ENCODE assay signal across 22 mouse cellular contexts in the genomic region with DNA sequence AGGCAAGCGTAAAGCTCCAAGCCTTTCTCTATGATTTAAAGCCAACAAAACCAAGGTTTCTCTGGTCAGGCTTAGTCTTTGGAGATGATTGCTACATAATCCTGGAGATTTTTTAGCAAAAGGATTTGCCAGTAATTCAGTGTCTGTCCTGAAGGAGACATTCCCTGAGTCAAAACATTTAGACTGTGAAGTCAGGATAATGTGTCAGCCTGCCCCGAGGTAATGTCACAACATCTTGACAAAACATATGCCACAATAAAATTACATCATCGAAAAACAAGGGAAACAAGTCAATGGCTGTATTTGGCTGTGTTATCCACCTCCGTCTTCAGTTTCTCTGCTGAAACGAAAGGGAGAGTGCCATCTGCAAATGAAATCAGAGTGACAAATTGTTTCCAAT.
DNase-seq lines count a peak whose midpoint lies in the region; ATAC-seq and TF ChIP-seq lines count a peak whose summit lies in the region.
"Had no signal": no experiment of that assay in that cellular context is flagged by ENCODE, and none has a peak within 500 bp of the region (broad histone marks: within the 10 kb centered on the region; RNA-seq: fewer than 3 reads in every experiment).

No protein-coding gene starts in this region.

- peak; percentile 42; the same call in 1 of the 2 replicates for ATAC-seq in forebrain, embryonic 14.5 days
- ATAC-seq in forebrain, embryonic 13.5 days, result no peak; the same call in 1 of the 2 replicates
- 0 out of 2 replicates have a peak, but pooled peaks have one; percentile 27 for ATAC-seq in forebrain, postnatal 0 days
- no peak for ATAC-seq in forebrain, embryonic 12.5 days (ENCODE audit: low FRiP score)
- ATAC-seq: activated CD4-positive, CD25-positive, alpha-beta regulatory T cell, adult 4 months had no signal

- no peak for TF ChIP-seq EP300 in heart, adult 2 months (IDR thresholded peaks at IDR 0.05; ENCODE audit: insufficient read depth, low read depth, low read length)

- no peak for TF ChIP-seq POLR2A in heart, adult 2 months (IDR thresholded peaks at IDR 0.05; ENCODE audit: insufficient read depth, low read depth, low read length)

- 0 out of 2 replicates have a peak, but pooled peaks cover 3% of the 10 kb centered on the region for H3K4me1 ChIP-seq in forebrain, embryonic 14.5 days (ENCODE audit: control insufficient read depth, insufficient read depth, low read length)
- H3K4me1 ChIP-seq in forebrain, embryonic 13.5 days, result no peaks in the 10 kb centered on the region
- H3K4me1 ChIP-seq in forebrain, postnatal 0 days (ENCODE audit: insufficient read depth), result no peaks in the 10 kb centered on the region
- no peaks in the 10 kb centered on the region; the same call in 1 of the 2 replicates for H3K4me1 ChIP-seq in forebrain, embryonic 12.5 days
- H3K4me1 ChIP-seq in heart, adult 2 months (ENCODE audit: control insufficient read depth, insufficient read depth, low read length), result no peaks in the 10 kb centered on the region
- H3K4me1 ChIP-seq: embryonic facial prominence, embryonic 12.5 days; embryonic facial prominence, embryonic 15.5 days; hindbrain, embryonic 15.5 days had no signal

- no peaks in the 10 kb centered on the region for H3K27me3 ChIP-seq in forebrain, embryonic 14.5 days (replicated peaks; ENCODE audit: control insufficient read depth, insufficient read depth, low read length)
- H3K27me3 ChIP-seq in forebrain, embryonic 13.5 days, result no peaks in the 10 kb centered on the region
- no peaks in the 10 kb centered on the region for H3K27me3 ChIP-seq in forebrain, postnatal 0 days (ENCODE audit: insufficient read depth, low read length)
- no peaks in the 10 kb centered on the region for H3K27me3 ChIP-seq in forebrain, embryonic 12.5 days
- H3K27me3 ChIP-seq in heart, adult 2 months (ENCODE audit: control insufficient read depth, insufficient read depth, low read length), result no peaks in the 10 kb centered on the region; the same call in 1 of the 2 replicates
- H3K27me3 ChIP-seq: embryonic facial prominence, embryonic 12.5 days; embryonic facial prominence, embryonic 15.5 days; hindbrain, embryonic 12.5 days; hindbrain, embryonic 15.5 days had no signal

- H3K4me2 ChIP-seq in forebrain, embryonic 14.5 days (ENCODE audit: low read length), result no peak overlapping the region
- H3K4me2 ChIP-seq in forebrain, embryonic 13.5 days, result no peak overlapping the region
- no peak overlapping the region for H3K4me2 ChIP-seq in forebrain, postnatal 0 days (ENCODE audit: low read depth)
- H3K4me2 ChIP-seq in forebrain, embryonic 12.5 days, result no peak overlapping the region
- H3K4me2 ChIP-seq: embryonic facial prominence, embryonic 12.5 days; embryonic facial prominence, embryonic 15.5 days; heart, embryonic 11.5 days; hindbrain, embryonic 12.5 days; hindbrain, embryonic 15.5 days had no signal

- H3K27ac ChIP-seq in forebrain, embryonic 14.5 days (ENCODE audit: low read depth, low read length), result no peak overlapping the region
- no peak overlapping the region for H3K27ac ChIP-seq in forebrain, embryonic 13.5 days
- H3K27ac ChIP-seq in forebrain, postnatal 0 days (ENCODE audit: low read depth, low read length), result no peak overlapping the region
- no peak overlapping the region for H3K27ac ChIP-seq in forebrain, embryonic 12.5 days
- H3K27ac ChIP-seq in layer of hippocampus, adult 2 months, result no peak overlapping the region
- no peak overlapping the region for H3K27ac ChIP-seq in heart, adult 2 months
- H3K27ac ChIP-seq: embryonic facial prominence, embryonic 12.5 days; embryonic facial prominence, embryonic 15.5 days; hindbrain, embryonic 12.5 days; hindbrain, embryonic 15.5 days had no signal

- no peaks in the 10 kb centered on the region for H3K79me2 ChIP-seq in heart, adult 2 months (replicated peaks; ENCODE audit: control insufficient read depth, insufficient read depth, low read length)

- WGBS in forebrain, embryonic 14.5 days, result 65% methylated on average over 5 of the region's 5 CpGs
- 71% methylated on average over 5 of the region's 5 CpGs for WGBS in forebrain, embryonic 13.5 days
- WGBS in forebrain, postnatal 0 days, result 42% methylated on average over 5 of the region's 5 CpGs
- WGBS in forebrain, embryonic 12.5 days, result 76% methylated on average over 5 of the region's 5 CpGs
- 67% methylated on average over 5 of the region's 5 CpGs for WGBS in heart, adult 2 months

- intact Hi-C loops in heart, adult 2 months (cut with DNase I), result loop anchor here (10.0 kb wide), 1 partner anchor 181 kb away; no protein-coding TSS in a partner anchor

- TF ChIP-seq CTCF in forebrain, postnatal 0 days (IDR thresholded peaks at IDR 0.05; ENCODE audit: low read depth), result no peak; the same call in 1 of the 2 replicates
- TF ChIP-seq CTCF in layer of hippocampus, adult 2 months (conservative IDR thresholded peaks at IDR 0.05), result peak; percentile 51
- TF ChIP-seq CTCF in heart, adult 2 months (IDR thresholded peaks at IDR 0.05), result no peak

- no peaks in the 10 kb centered on the region for H3K9me3 ChIP-seq in forebrain, embryonic 14.5 days (replicated peaks; ENCODE audit: control insufficient read depth, low read length)
- H3K9me3 ChIP-seq in forebrain, embryonic 13.5 days (replicated peaks), result no peaks in the 10 kb centered on the region
- H3K9me3 ChIP-seq in forebrain, postnatal 0 days (ENCODE audit: low read length), result no peaks in the 10 kb centered on the region
- no peaks in the 10 kb centered on the region for H3K9me3 ChIP-seq in forebrain, embryonic 12.5 days
- H3K9me3 ChIP-seq: embryonic facial prominence, embryonic 12.5 days; embryonic facial prominence, embryonic 15.5 days; hindbrain, embryonic 12.5 days; hindbrain, embryonic 15.5 days had no signal

- H3K36me3 ChIP-seq in forebrain, embryonic 14.5 days (ENCODE audit: control insufficient read depth, insufficient read depth, low read length), result no peaks in the 10 kb centered on the region
- H3K36me3 ChIP-seq in forebrain, embryonic 13.5 days (ENCODE audit: poor library complexity, severe bottlenecking), result no peaks in the 10 kb centered on the region
- H3K36me3 ChIP-seq in forebrain, postnatal 0 days (ENCODE audit: insufficient read depth), result no peaks in the 10 kb centered on the region
- H3K36me3 ChIP-seq in forebrain, embryonic 12.5 days (replicated peaks), result no peaks in the 10 kb centered on the region
- H3K36me3 ChIP-seq in heart, adult 2 months (ENCODE audit: control insufficient read depth, insufficient read depth, low read length), result no peaks in the 10 kb centered on the region
- H3K36me3 ChIP-seq: embryonic facial prominence, embryonic 12.5 days; embryonic facial prominence, embryonic 15.5 days; hindbrain, embryonic 12.5 days; hindbrain, embryonic 15.5 days had no signal

- no peak overlapping the region for H3K4me3 ChIP-seq in forebrain, embryonic 14.5 days (ENCODE audit: low read depth, low read length)
- H3K4me3 ChIP-seq in forebrain, embryonic 13.5 days, result no peak overlapping the region
- no peak overlapping the region for H3K4me3 ChIP-seq in forebrain, postnatal 0 days (ENCODE audit: low read depth, low read length)
- no peak overlapping the region for H3K4me3 ChIP-seq in forebrain, embryonic 12.5 days (replicated peaks)
- H3K4me3 ChIP-seq in layer of hippocampus, adult 2 months, result no peak overlapping the region
- no peak overlapping the region for H3K4me3 ChIP-seq in heart, adult 2 months
- H3K4me3 ChIP-seq: embryonic facial prominence, embryonic 12.5 days; embryonic facial prominence, embryonic 15.5 days; hindbrain, embryonic 12.5 days; hindbrain, embryonic 15.5 days had no signal

- peak; percentile 62 for DNase-seq in forebrain, embryonic 14.5 days (ENCODE audit: low spot score)
- DNase-seq in forebrain, postnatal 0 days, result peak; percentile 50
- peak; percentile 25 to 47 for DNase-seq in layer of hippocampus, adult 2 months (ENCODE audit: low spot score in 2 of 2)
- DNase-seq in layer of hippocampus, postnatal 36 days, result no peak
- DNase-seq in urinary bladder, postnatal 4 days (ENCODE audit: low spot score in 2 of 2), result no peak
- DNase-seq in heart, adult 2 months, result no peak
- DNase-seq: adrenal gland, adult 8-10 months; adrenal gland, postnatal 25 days; cerebellum, adult 11 months; cerebellum, adult 2 months; cerebellum, adult 9-11 months; cerebellum, postnatal 25 days; gastrocnemius, postnatal 10 days; gastrocnemius, postnatal 36 days had no signal

- no peak overlapping the region for H3K9ac ChIP-seq in forebrain, embryonic 14.5 days (ENCODE audit: low read length)
- H3K9ac ChIP-seq in forebrain, embryonic 13.5 days, result no peak overlapping the region
- no peak overlapping the region for H3K9ac ChIP-seq in forebrain, postnatal 0 days
- H3K9ac ChIP-seq in forebrain, embryonic 12.5 days, result no peak overlapping the region
- no peak overlapping the region for H3K9ac ChIP-seq in heart, adult 2 months (ENCODE audit: low read depth, low read length)
- H3K9ac ChIP-seq: embryonic facial prominence, embryonic 12.5 days; embryonic facial prominence, embryonic 15.5 days; hindbrain, embryonic 12.5 days; hindbrain, embryonic 15.5 days had no signal

Comparison
In these comparisons a context has a peak if more than half of its experiments do, and no peak if none do; other contexts are left out.
1. ATAC-seq: peak in forebrain, embryonic 14.5 days (single experiment) and forebrain, postnatal 0 days (single experiment); none in forebrain, embryonic 13.5 days (single experiment) and forebrain, embryonic 12.5 days (single experiment).
2. DNase-seq: peak in forebrain, embryonic 14.5 days (single experiment), forebrain, postnatal 0 days (single experiment) and layer of hippocampus, adult 2 months (2 of 2); none in layer of hippocampus, postnatal 36 days (0 of 2), urinary bladder, postnatal 4 days (0 of 2) and heart, adult 2 months (0 of 2).